Mouse (Mus musculus): Measurements from ENCODE around the gene Fscn1. TPM values are rescaled to one million over a fixed set of nuclear protein-coding genes. Genes with fewer than 3 reads are reported as not detected.

The Fscn1 gene
- 254 and 329 TPM in 2 replicates for polyA plus RNA-seq (2016; fragmentation: Nextera tagmentation; extraction: Ambion mirVana)

DNA sequence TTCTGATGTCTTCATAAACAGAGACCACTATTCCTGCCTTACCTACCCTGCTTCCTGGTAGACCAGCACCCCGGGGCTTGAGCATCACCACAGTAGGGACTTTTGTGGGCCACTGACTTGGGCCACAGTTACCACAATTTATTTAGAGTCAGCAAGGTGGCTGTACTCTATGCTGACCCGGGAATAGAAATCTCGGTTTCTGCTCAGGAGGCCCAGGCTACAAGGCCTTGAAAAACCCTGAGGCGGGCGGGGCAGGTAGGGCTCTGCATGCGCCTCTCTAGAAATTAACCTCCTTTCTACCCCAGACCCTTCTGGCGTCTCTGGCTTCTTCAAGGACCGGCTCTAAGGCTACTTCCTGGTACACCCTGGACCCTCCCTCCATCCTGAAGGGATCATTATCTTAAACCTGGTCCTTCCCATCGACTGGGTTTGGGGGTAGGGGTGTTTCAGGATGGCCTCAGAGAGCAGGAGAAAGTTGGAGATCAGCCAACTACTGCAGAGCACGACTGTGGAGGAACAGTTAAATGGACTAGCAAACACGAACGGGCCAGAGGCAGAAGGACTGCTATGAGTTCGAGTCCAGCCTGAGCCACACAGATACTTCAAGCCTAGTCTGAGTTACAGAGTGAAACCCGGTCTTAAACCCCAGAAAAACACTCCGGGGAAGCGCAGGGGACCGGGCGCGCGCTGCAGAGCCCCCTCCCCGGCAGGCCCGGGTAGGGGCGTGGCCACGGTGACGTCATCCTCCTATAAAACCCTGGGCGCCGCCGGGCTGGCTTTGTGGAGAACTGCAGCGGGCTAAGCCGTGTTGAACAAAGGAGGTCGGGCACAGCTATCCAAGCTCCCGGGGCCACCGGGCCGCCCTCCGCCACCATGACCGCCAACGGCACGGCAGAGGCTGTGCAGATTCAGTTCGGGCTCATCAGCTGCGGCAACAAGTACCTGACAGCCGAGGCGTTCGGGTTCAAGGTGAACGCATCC is at the start of gene Fscn1:
Fscn1 (plus strand) TSS at position 768 of the 981 bp plus-strand sequence.
- no peaks in the 10 kb centered on the region for H3K9me3 ChIP-seq
- 7% methylated on average over 44 of the region's 44 CpGs for WGBS
- peak within 1 kb of the TSS; percentile 96 for H3K27ac ChIP-seq
- 0 out of 2 replicates have a peak, but pooled peaks cover 4% of the 10 kb centered on the region for H3K27me3 ChIP-seq (ENCODE audit: insufficient read depth, poor library complexity, severe bottlenecking)
- DNase-seq (ENCODE audit: low spot score): peak; percentile 92
- H3K4me1 ChIP-seq: peaks cover 63% of the 10 kb centered on the region
- H3K4me3 ChIP-seq: peak within 1 kb of the TSS; percentile 78
- peaks cover 13% of the 10 kb centered on the region; the same call in 1 of the 2 replicates for H3K36me3 ChIP-seq

DNA sequence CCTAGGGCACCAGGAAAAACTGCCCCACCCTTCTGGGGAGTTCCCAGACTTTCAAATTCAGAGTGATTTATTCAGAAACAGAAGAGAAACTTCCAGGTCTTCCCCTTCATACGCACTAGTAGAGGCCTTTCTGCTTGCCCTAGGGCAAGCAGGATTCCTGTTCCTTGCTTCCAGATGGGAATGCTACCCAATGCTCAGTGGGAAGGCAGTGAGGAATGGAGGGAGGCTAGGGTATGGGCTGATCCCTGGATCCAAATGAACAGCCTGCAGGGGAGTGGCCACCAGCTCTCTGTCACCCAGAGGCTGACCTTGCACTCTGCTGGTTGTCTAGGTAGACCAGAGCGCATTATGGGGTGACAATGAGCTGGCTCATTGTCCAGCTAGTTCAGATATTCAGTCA is 48.5 kb upstream of the Fscn1 start:
- no peak for DNase-seq (ENCODE audit: low spot score)
- Histone ChIP-seq H3K27ac (peak overlapping the region; percentile 23; the same call in 1 of the 2 replicates), H3K36me3 (no peaks in the 10 kb centered on the region), H3K9me3 (no peaks in the 10 kb centered on the region), H3K4me1 (peaks cover 42% of the 10 kb centered on the region), H3K4me3 (no peak overlapping the region), H3K27me3 (ENCODE audit: insufficient read depth, poor library complexity, severe bottlenecking) (no peaks in the 10 kb centered on the region)
- WGBS: 91% methylated on average over 2 of the region's 2 CpGs

DNA sequence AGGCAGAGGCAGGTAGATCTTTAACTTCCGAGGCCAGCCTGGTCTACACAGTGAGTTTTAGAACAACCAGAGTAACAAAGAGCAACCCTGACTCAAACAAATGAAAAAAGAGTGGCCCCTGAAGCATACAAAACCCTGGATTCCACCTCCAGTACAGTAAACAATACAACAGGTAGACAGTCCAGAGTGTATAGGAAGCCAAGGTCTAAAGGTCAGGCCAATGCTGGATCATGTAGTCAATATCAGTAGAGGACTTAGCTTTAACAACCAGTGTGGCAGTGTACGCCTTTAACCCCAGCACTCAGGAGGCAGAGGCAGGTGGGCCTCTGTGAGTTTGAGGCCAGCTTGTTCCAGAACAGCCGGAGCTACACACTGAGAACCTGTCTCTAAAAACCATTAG is 47.8 kb upstream of the Fscn1 start:
- Histone ChIP-seq H3K4me1 (peaks cover 38% of the 10 kb centered on the region), H3K27me3 (ENCODE audit: insufficient read depth, poor library complexity, severe bottlenecking) (no peaks in the 10 kb centered on the region), H3K27ac (peak overlapping the region; percentile 23; the same call in 1 of the 2 replicates), H3K9me3 (no peaks in the 10 kb centered on the region), H3K4me3 (no peak overlapping the region), H3K36me3 (no peaks in the 10 kb centered on the region)
- 84% methylated on average over 3 of the region's 3 CpGs for WGBS
- no peak for DNase-seq (ENCODE audit: low spot score)

DNA sequence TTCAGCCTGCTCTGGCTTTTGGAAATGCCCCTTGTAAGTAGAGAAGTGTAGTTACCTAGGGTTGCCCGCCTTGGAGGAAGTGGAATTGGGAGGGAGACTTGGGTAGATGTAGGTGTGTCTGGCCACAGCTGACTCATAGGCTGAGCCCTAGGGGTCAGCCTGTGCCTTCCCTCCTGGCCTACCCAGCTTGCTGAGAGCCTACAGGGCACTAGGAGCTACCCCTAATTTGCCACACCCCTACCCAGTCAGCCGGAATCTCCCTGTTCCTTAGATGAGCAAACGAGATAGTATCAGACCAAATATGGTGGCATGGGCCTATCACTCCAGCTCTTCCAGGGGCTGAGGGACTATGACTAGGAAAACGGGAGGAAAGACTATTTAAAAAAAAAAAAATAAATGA is 47.4 kb upstream of the Fscn1 start:
- Histone ChIP-seq H3K4me3 (no peak overlapping the region), H3K27me3 (ENCODE audit: insufficient read depth, poor library complexity, severe bottlenecking) (no peaks in the 10 kb centered on the region), H3K36me3 (no peaks in the 10 kb centered on the region), H3K4me1 (peaks cover 34% of the 10 kb centered on the region), H3K9me3 (no peaks in the 10 kb centered on the region), H3K27ac (no peak overlapping the region)
- 76% methylated on average over 4 of the region's 4 CpGs for WGBS
- DNase-seq (ENCODE audit: low spot score): no peak

DNA sequence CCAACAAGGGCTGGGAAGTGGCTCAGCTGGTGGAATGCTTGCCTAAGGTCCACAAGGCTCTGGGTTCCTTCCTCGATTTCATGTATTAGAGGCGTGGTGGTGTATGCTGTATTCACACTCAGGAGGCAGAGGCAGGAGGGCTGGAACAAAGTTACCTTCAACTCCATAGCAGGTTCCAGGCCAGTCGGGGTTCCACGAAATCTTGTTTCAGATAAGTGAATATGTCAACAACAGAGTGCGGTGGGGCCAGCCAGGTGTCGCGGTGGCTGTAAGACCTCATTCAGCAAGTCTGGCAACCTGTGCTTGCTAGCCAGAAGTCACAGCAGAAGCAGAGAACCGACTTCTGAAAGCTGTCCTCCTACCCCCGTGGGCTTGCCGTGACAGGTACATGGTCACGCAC is 44.9 kb upstream of the Fscn1 start:
- 68% methylated on average over 11 of the region's 11 CpGs for WGBS
- H3K27me3 ChIP-seq (ENCODE audit: insufficient read depth, poor library complexity, severe bottlenecking): no peaks in the 10 kb centered on the region
- no peaks in the 10 kb centered on the region for H3K36me3 ChIP-seq
- H3K4me3 ChIP-seq: no peak overlapping the region
- H3K27ac ChIP-seq: 0 out of 2 replicates have a peak overlapping the region, but pooled peaks have one; percentile 25
- peak; percentile 66 for DNase-seq (ENCODE audit: low spot score)
- no peaks in the 10 kb centered on the region for H3K9me3 ChIP-seq
- H3K4me1 ChIP-seq: peaks cover 9% of the 10 kb centered on the region

DNA sequence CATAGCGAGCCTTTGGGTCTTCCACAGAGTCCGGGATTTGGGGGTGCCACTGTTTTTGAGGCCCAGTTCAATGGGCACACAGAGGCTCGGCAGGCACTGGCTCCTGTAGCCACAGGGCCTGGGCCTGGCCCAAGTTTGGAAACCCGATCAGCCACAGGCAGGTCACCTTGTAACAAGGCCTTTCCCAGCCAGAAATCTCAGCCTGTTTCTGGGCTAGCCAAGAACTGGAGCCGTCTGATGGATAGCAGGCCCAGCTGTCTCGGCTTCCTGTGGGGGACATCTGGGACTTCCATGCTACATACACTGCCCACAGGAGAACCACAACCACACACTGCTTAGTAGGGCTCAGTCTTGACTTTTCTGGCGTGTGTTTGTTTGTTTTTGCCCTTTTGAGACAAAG is 43.5 kb upstream of the Fscn1 start:
- Histone ChIP-seq H3K36me3 (no peaks in the 10 kb centered on the region), H3K27ac (peak overlapping the region; percentile 72), H3K27me3 (ENCODE audit: insufficient read depth, poor library complexity, severe bottlenecking) (no peaks in the 10 kb centered on the region), H3K4me1 (peaks cover 20% of the 10 kb centered on the region), H3K9me3 (no peaks in the 10 kb centered on the region), H3K4me3 (no peak overlapping the region)
- WGBS: 70% methylated on average over 7 of the region's 7 CpGs
- DNase-seq (ENCODE audit: low spot score): no peak

DNA sequence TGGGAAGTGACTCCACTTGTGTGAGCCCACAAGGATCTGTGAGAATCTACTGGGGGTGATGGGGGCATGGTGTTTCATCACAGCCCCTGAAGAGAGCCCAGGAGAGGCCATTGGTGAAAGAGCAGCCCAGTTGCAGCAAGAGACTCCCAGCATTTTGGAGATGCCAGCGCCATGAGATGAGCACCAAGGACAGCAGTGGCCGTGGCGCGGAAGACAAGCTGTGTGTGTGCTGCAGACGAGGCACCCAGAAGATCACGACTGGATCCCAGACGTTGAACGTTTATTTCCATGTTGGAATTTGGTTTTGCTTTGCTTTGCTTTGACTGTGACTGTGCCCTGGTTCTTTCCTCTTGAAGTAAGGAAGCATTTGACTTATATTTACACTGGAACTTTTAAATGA is 42.7 kb upstream of the Fscn1 start:
- 91% methylated on average over 8 of the region's 8 CpGs for WGBS
- no peaks in the 10 kb centered on the region for H3K9me3 ChIP-seq

DNA sequence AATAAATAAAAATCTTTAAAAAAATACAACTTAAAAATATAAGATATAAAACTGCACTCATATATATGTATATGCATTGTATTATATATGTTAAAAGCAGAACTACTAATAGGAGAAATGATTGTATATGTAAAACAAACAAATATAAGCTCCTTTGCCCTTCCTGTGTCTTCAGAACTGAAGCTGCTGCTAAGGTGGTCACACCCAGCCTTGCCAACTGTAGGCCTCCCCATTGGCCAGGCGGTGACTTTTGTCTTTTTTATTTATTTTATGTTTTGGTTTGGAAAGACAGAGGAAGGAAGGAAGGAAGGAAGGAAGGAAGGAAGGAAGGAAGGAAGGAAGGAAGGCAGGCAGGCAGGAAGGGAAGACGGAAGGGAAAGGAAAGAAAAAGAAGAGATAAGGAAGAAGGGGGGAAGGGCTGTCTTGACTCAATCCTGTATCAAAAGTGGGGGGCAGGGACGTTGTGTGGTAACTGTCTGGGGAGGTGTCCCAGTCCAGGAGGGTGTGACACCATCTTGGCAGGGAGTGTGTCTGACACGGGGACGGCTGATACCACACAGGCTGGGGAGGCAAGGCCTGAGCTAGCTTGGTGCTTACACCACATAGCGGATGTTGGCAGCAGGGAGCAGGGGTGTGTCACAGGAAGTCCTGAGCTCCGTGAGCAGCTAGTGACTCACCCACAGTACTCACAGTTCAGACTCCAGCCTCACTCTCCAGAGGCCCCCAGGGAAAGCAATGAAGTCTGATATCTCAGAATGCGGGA is 39.7 kb upstream of the Fscn1 start:
- no peak overlapping the region for H3K4me3 ChIP-seq
- H3K4me1 ChIP-seq: peaks cover 42% of the 10 kb centered on the region
- peak overlapping the region; percentile 76 for H3K27ac ChIP-seq
- H3K27me3 ChIP-seq (ENCODE audit: insufficient read depth, poor library complexity, severe bottlenecking): no peaks in the 10 kb centered on the region
- no peaks in the 10 kb centered on the region for H3K36me3 ChIP-seq
- WGBS: 26% methylated on average over 8 of the region's 8 CpGs
- peak; percentile 95 for DNase-seq (ENCODE audit: low spot score)
- no peaks in the 10 kb centered on the region for H3K9me3 ChIP-seq

More for the DNA sequence above, 42.7 kb upstream of the Fscn1 start:
- H3K36me3 ChIP-seq: no peaks in the 10 kb centered on the region
- no peak overlapping the region for H3K4me3 ChIP-seq
- no peak overlapping the region for H3K27ac ChIP-seq
- no peaks in the 10 kb centered on the region for H3K27me3 ChIP-seq (ENCODE audit: insufficient read depth, poor library complexity, severe bottlenecking)
- peaks cover 28% of the 10 kb centered on the region for H3K4me1 ChIP-seq
- DNase-seq (ENCODE audit: low spot score): peak; percentile 64

DNA sequence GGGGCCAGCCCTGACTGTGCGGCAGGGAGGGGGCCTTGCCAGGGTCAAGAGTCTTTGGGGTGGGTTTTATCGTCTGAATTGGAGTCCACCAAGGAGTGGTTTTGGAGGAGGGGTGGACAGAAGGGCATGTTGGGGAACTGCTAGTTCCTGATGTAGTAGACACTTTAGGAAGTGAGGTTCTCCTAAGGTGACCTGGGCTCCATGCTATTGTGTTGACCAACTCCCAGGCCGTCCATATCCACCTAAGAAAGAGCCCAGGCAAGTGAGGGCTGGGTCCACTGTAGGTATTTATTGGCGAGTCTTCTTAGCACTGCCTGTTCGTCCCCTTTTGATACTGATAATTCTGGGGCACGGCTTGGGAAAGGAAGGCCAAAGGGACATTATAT is 39.1 kb upstream of the Fscn1 start:
- Histone ChIP-seq H3K27ac (peak overlapping the region; percentile 76), H3K4me3 (no peak overlapping the region), H3K9me3 (no peaks in the 10 kb centered on the region), H3K36me3 (no peaks in the 10 kb centered on the region), H3K27me3 (ENCODE audit: insufficient read depth, poor library complexity, severe bottlenecking) (no peaks in the 10 kb centered on the region), H3K4me1 (peaks cover 48% of the 10 kb centered on the region)
- 54% methylated on average over 6 of the region's 6 CpGs for WGBS
- peak; percentile 75 for DNase-seq (ENCODE audit: low spot score)

DNA sequence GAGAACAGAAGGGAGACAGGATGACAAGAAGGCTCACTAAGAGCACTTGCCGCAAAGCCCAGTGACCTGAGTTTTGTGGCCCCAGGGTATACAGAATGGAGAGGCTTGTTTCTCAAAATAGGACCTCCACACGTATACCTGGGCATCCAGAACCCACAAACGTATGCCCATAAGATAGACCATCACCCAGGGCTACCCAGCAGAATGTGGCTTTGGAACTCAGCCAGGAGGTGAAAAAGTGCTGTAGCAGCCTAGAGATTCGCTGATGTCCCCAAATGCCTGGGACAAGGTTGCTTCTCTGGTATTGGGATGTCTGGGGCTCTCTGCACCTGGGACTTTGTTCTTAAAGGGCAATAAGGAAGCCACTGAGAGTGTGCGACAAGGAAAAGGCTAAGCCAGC is 37.9 kb upstream of the Fscn1 start:
- Histone ChIP-seq H3K27ac (peak overlapping the region; percentile 76; the same call in 1 of the 2 replicates), H3K27me3 (ENCODE audit: insufficient read depth, poor library complexity, severe bottlenecking) (no peaks in the 10 kb centered on the region), H3K36me3 (no peaks in the 10 kb centered on the region), H3K4me1 (peaks cover 56% of the 10 kb centered on the region), H3K4me3 (no peak overlapping the region), H3K9me3 (no peaks in the 10 kb centered on the region)
- 87% methylated on average over 5 of the region's 5 CpGs for WGBS
- DNase-seq (ENCODE audit: low spot score): no peak

DNA sequence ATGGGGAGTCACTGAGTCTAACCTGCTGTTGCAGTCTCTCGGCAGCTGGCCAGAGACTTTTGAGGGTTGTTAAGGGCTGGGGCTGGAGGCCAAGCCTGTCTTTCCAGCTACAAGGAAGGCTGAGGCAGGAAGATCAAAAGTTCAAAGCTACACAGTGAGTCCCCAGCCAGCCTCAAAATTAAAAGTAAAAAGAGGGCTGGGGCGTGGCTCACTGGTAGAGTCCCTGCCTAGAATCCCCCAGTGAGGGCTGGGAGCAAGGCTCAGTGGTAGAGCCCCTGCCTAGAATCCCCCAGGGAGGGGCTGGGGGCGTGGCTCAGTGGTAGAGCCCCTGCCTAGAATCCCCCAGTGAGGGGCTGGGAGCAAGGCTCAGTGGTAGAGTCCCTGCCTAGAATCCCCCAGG is 36.4 kb upstream of the Fscn1 start:
- Histone ChIP-seq H3K27ac (no peak overlapping the region), H3K36me3 (no peaks in the 10 kb centered on the region), H3K9me3 (no peaks in the 10 kb centered on the region), H3K27me3 (ENCODE audit: insufficient read depth, poor library complexity, severe bottlenecking) (no peaks in the 10 kb centered on the region), H3K4me3 (no peak overlapping the region), H3K4me1 (peaks cover 66% of the 10 kb centered on the region)
- WGBS: 80% methylated on average over 3 of the region's 3 CpGs
- DNase-seq (ENCODE audit: low spot score): no peak

DNA sequence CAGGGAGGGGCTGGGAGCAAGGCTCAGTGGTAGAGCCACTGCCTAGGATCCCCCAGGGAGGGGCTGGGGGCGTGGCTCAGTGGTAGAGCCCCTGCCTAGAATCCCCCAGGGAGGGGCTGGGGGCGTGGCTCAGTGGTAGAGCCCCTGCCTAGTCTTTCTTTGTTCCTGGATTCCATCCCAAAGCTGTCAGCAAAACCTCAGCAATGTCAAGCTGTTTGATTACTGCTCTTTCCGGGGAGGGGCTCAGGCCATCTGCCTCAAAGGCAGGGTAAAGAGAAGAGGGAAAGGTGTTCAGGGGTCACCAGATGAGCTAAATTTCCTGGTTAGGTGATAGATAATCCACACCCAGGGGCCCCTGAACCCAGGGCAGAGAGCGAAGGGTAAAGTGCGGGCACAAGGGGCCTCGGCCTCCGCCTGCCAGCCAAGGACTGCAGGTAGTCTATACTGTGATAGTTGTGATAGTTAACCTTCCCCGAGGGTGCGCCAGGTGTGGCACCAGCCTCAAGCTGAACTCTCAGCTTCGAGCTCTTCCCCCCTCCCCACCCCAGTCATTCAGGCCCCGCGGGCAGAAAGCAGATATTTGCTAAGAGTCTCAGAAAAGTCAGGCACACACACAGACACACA is 35.7 kb upstream of the Fscn1 start:
- no peaks in the 10 kb centered on the region for H3K27me3 ChIP-seq (ENCODE audit: insufficient read depth, poor library complexity, severe bottlenecking)
- peak overlapping the region; percentile 95 for H3K27ac ChIP-seq
- H3K4me1 ChIP-seq: peaks cover 73% of the 10 kb centered on the region
- no peaks in the 10 kb centered on the region for H3K9me3 ChIP-seq
- no peak for DNase-seq (ENCODE audit: low spot score)
- no peak overlapping the region for H3K4me3 ChIP-seq
- WGBS: 74% methylated on average over 12 of the region's 12 CpGs
- H3K36me3 ChIP-seq: no peaks in the 10 kb centered on the region
